Mouse (Mus musculus): ENCODE results near the gene Rap2c.
A peak's percentile ranks its signal among the peaks of the same experiment; 100 is the strongest.

The Rap2c gene

DNA sequence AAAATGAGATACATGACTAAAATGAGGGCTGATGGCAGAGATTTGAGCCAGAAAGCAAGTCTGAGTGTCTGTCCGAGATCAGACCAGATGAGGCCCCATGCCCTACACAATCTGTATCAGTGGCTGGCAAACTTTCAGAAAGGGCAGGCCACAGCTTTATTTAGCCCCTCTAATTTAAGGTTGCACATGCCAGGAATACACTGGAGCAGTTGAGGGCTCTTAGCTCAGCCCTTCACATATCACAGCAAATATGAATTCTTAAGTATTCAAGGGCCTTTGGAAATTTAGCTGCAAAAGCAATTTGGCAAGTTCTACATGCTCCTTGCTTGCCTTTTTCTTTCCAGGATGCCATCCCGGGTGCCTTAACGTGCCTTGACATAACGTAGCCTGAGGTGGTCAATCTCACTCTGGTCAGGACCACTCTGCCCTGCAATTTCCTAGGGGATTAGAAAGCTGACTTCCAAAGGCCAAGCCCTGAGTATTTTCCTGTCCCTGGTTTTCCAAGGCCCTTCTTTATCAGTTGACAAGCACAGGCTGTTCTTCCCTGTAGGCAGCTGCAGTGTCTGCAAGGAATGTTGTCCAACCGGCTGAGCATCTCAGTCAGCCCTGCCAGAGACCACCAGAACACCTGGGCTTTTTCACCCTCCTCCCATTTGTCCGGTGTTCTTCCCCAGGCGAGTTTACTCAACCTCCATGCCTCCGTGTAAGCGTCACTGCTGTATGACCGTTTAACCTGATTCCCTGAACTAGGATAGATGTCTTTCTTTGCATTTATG, 49.5 kb downstream of the Rap2c start:
- peak; percentile 11 to 31 for DNase-seq

DNA sequence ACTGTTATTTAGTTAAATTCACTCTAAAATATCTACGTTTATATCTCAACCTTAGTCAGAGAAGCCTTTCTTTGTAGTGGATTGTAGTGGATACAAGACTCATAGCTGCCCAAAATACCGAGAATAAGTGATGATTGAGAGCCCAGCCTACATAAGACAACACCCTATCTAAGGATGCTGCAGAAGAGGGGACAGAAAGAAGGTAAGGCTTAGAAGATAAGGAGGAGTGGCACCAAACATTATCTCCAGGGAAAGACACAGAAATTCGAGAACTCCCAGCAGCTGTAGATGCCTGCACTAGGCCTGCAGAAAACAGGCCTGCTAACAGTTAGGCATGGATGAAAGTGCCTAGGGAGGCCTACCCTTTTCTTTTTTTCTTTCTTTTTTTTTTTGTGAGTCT, 52.7 kb downstream of the Rap2c start:
- no peak for DNase-seq

DNA sequence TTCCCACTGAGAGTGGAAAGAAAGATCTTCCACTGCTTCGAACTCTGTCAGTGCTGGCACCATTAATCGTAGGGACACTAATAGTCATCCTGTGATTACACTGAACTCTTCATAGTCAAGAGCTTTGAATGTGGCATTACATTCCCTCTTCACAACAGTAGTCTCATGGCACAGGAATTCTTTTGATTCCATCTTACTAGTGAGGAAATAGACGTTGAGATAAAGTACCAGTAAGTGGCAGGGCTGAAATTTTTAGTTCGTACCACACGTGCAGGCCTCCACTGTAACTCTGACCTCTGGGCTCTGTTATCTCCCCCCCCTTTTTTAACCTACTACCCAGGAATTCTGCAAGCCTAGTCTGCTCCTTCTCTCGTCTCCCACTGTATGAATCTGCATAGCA, 54.9 kb downstream of the Rap2c start:
- no peak for DNase-seq
